Mouse (Mus musculus) CH12.LX (cell line): ENCODE data around the gene Tpsb2. TPM values are rescaled to one million over a fixed set of nuclear protein-coding genes. Genes with fewer than 3 reads are reported as not detected.
A peak's percentile ranks its signal among the peaks of the same experiment; 100 is the strongest.

ENCODE experiments used
- DNase-seq: peaks from one replicate; pipeline ENCODE4 v3.0.0-alpha.2; 2013; ENCODE audit errors: extremely low read depth
- H3K27ac ChIP-seq: 2 replicates; pipeline ENCODE4 v1.5.1; 2012; ENCODE audit warnings: low read depth, mild to moderate bottlenecking, control low read depth, moderate library complexity; ENCODE audit not compliant: insufficient read depth
- H3K27me3 ChIP-seq: replicated peaks from 2 replicates; pipeline ENCODE3; 2012; ENCODE audit warnings: inconsistent platforms
- H3K36me3 ChIP-seq, 2 experiments: replicated peaks in 1 of 2; 2 replicates each; pipeline versions ENCODE3 to v1.6.1; 2012; ENCODE audit warnings: inconsistent platforms in 1 of 2, low read length in 1 of 2, mild to moderate bottlenecking in 1 of 2, mixed read lengths in 1 of 2, moderate library complexity in 1 of 2; ENCODE audit not compliant: control insufficient read depth in 1 of 2, insufficient read depth in 1 of 2
- H3K4me1 ChIP-seq, 2 experiments: 2 replicates each; pipeline ENCODE4 v1.6.1; 2012; ENCODE audit warnings: inconsistent platforms in 1 of 2, moderate library complexity in 1 of 2; ENCODE audit not compliant: insufficient read depth in 2 of 2, control insufficient read depth in 1 of 2
- H3K4me2 ChIP-seq: 2 replicates; pipeline ENCODE4 v1.6.1; 2012; ENCODE audit warnings: low read depth, mild to moderate bottlenecking, control low read depth; ENCODE audit not compliant: poor library complexity, insufficient read depth, severe bottlenecking
- H3K4me3 ChIP-seq, 3 experiments: fragments of 150-350 bp in 1 of 3; sonication (generic) in 1 of 3; replicated peaks in 1 of 3; 2 replicates each; pipeline versions ENCODE3 to v1.5.1; 2011 to 2012; ENCODE audit warnings: low read depth in 2 of 3, low read length in 2 of 3, mild to moderate bottlenecking in 2 of 3, moderate library complexity in 2 of 3, control low read depth in 1 of 3, improper control_type of control experiment in 1 of 3, inconsistent platforms in 1 of 3, mixed read lengths in 1 of 3; ENCODE audit not compliant: poor library complexity in 1 of 3
- H3K79me2 ChIP-seq: replicated peaks from 2 replicates; pipeline ENCODE4 v1.6.1; 2012; ENCODE audit warnings: mild to moderate bottlenecking, moderate library complexity; ENCODE audit not compliant: control insufficient read depth, poor library complexity, insufficient read depth, severe bottlenecking; ENCODE audit errors: extremely low read depth
- H3K9ac ChIP-seq: 2 replicates; pipeline ENCODE4 v1.6.1; 2012; ENCODE audit warnings: low read depth, mild to moderate bottlenecking, control low read depth, moderate library complexity; ENCODE audit not compliant: insufficient read depth
- H3K9me3 ChIP-seq: replicated peaks from 2 replicates; pipeline ENCODE3; 2012; ENCODE audit warnings: low read length, inconsistent platforms, mixed read lengths
- CHD1 ChIP-seq: IDR thresholded peaks from 2 replicates; pipeline ENCODE4 v1.6.1; 2012; ENCODE audit warnings: low read depth, low read length, improper control_type of control experiment, inconsistent platforms
- CTCF ChIP-seq, 2 experiments: IDR thresholded peaks in 1 of 2; conservative IDR thresholded peaks in 1 of 2; 2 replicates each; pipeline ENCODE4 v1.5.1; 2011 to 2012; ENCODE audit warnings: low read depth in 2 of 2, low read length in 2 of 2, improper control_type of control experiment in 1 of 2, inconsistent platforms in 1 of 2, mild to moderate bottlenecking in 1 of 2, moderate library complexity in 1 of 2
- E2F4 ChIP-seq: IDR thresholded peaks from 2 replicates; pipeline ENCODE4 v1.6.1; 2011; ENCODE audit warnings: low read depth, low read length, improper control_type of control experiment; ENCODE audit not compliant: insufficient replicate concordance
- ELF1 ChIP-seq: IDR thresholded peaks from 2 replicates; pipeline ENCODE4 v1.6.1; 2014; ENCODE audit warnings: low read depth, mild to moderate bottlenecking, inconsistent platforms, low read length, improper control_type of control experiment
- ETS1 ChIP-seq: conservative IDR thresholded peaks from 2 replicates; pipeline ENCODE4 v1.6.1; 2012; ENCODE audit warnings: low read depth, mild to moderate bottlenecking, inconsistent platforms, low read length, improper control_type of control experiment, moderate library complexity
- GABPA ChIP-seq: IDR thresholded peaks from 2 replicates; pipeline ENCODE4 v1.6.1; 2012; ENCODE audit warnings: low read depth, low read length, improper control_type of control experiment, inconsistent platforms; ENCODE audit not compliant: insufficient replicate concordance
- HCFC1 ChIP-seq: IDR thresholded peaks from 2 replicates; pipeline ENCODE4 v1.6.1; 2012; ENCODE audit warnings: low read depth, mild to moderate bottlenecking, inconsistent platforms, low read length, improper control_type of control experiment
- JUN ChIP-seq: IDR thresholded peaks from 2 replicates; pipeline ENCODE4 v1.6.1; 2011; ENCODE audit warnings: low read depth, mild to moderate bottlenecking, low read length, improper control_type of control experiment, moderate library complexity; ENCODE audit not compliant: insufficient read depth
- JUND ChIP-seq: conservative IDR thresholded peaks from 2 replicates; pipeline ENCODE4 v1.6.1; 2011; ENCODE audit warnings: low read depth, low read length, improper control_type of control experiment
- KAT2A ChIP-seq: IDR thresholded peaks from 2 replicates; pipeline ENCODE4 v1.6.1; 2012; ENCODE audit warnings: low read length, improper control_type of control experiment, inconsistent platforms; ENCODE audit not compliant: insufficient replicate concordance
- MAFK ChIP-seq: IDR thresholded peaks from 2 replicates; pipeline ENCODE4 v1.6.1; 2011; ENCODE audit warnings: low read length, improper control_type of control experiment; ENCODE audit not compliant: insufficient replicate concordance
- MAX ChIP-seq: IDR thresholded peaks from 2 replicates; pipeline ENCODE4 v1.6.1; 2011; ENCODE audit warnings: low read length, improper control_type of control experiment
- MAZ ChIP-seq: IDR thresholded peaks from 2 replicates; pipeline ENCODE4 v1.6.1; 2012; ENCODE audit warnings: low read depth, mild to moderate bottlenecking, inconsistent platforms, low read length, improper control_type of control experiment, moderate library complexity
- MEF2A ChIP-seq: IDR thresholded peaks from 2 replicates; pipeline ENCODE4 v1.6.1; 2014; ENCODE audit warnings: low read depth, mild to moderate bottlenecking, inconsistent platforms, low read length, improper control_type of control experiment, borderline replicate concordance
- MXI1 ChIP-seq: IDR thresholded peaks from 2 replicates; pipeline ENCODE4 v1.6.1; 2011; ENCODE audit warnings: mild to moderate bottlenecking, low read depth, low read length, improper control_type of control experiment
- MYC ChIP-seq: IDR thresholded peaks from 2 replicates; pipeline ENCODE4 v1.6.1; 2011; ENCODE audit warnings: low read depth, mild to moderate bottlenecking, improper control_type of control experiment, low read length
- NELFE ChIP-seq: IDR thresholded peaks from 2 replicates; pipeline ENCODE4 v1.6.1; 2011; ENCODE audit warnings: low read depth, low read length, improper control_type of control experiment
- NRF1 ChIP-seq: IDR thresholded peaks from 2 replicates; pipeline ENCODE4 v1.6.1; 2014; ENCODE audit warnings: low read depth, mild to moderate bottlenecking, inconsistent platforms, low read length, improper control_type of control experiment, moderate library complexity
- POLR2AphosphoS2 ChIP-seq: IDR thresholded peaks from 2 replicates; pipeline ENCODE4 v1.6.1; 2011; ENCODE audit warnings: low read depth, low read length, improper control_type of control experiment
- RAD21 ChIP-seq: IDR thresholded peaks from 2 replicates; pipeline ENCODE4 v1.6.1; 2011; ENCODE audit warnings: low read depth, mild to moderate bottlenecking, low read length, improper control_type of control experiment, moderate library complexity
- SIN3A ChIP-seq: IDR thresholded peaks from 2 replicates; pipeline ENCODE4 v1.6.1; 2012; ENCODE audit warnings: low read length, improper control_type of control experiment, inconsistent platforms
- SMC3 ChIP-seq: IDR thresholded peaks from 2 replicates; pipeline ENCODE4 v1.6.1; 2011; ENCODE audit warnings: low read depth, low read length, improper control_type of control experiment
- TBP ChIP-seq: conservative IDR thresholded peaks from 2 replicates; pipeline ENCODE4 v1.6.1; 2011; ENCODE audit warnings: low read depth, low read length, improper control_type of control experiment
- TCF12 ChIP-seq: IDR thresholded peaks from 2 replicates; pipeline ENCODE4 v1.6.1; 2014; ENCODE audit warnings: low read depth, mild to moderate bottlenecking, inconsistent platforms, low read length, improper control_type of control experiment
- UBTF ChIP-seq: IDR thresholded peaks from 2 replicates; pipeline ENCODE4 v1.6.1; 2012; ENCODE audit warnings: low read depth, mild to moderate bottlenecking, inconsistent platforms, low read length, improper control_type of control experiment, moderate library complexity
- USF2 ChIP-seq: conservative IDR thresholded peaks from 2 replicates; pipeline ENCODE4 v1.6.1; 2011; ENCODE audit warnings: low read depth, low read length, improper control_type of control experiment
- ZC3H11A ChIP-seq: IDR thresholded peaks from 2 replicates; pipeline ENCODE4 v1.6.1; 2012; ENCODE audit warnings: low read depth, mild to moderate bottlenecking, inconsistent platforms, low read length, improper control_type of control experiment
- ZKSCAN1 ChIP-seq: IDR thresholded peaks from 2 replicates; pipeline ENCODE4 v1.6.1; 2012; ENCODE audit warnings: low read depth, inconsistent platforms, low read length, improper control_type of control experiment, borderline replicate concordance
- ZMIZ1 ChIP-seq: IDR thresholded peaks from 2 replicates; pipeline ENCODE4 v1.6.1; 2012; ENCODE audit warnings: low read depth, mild to moderate bottlenecking, inconsistent platforms, low read length, improper control_type of control experiment
- ZNF384 ChIP-seq: IDR thresholded peaks from 2 replicates; pipeline ENCODE4 v1.6.1; 2012; ENCODE audit warnings: low read depth, low read length, improper control_type of control experiment, inconsistent platforms
- dilution Hi-C: fragments of 300-500 bp; cut with MboI; formaldehyde crosslinking; loops from 2 replicates; pipeline ENCODE4 v1.14.3; 2020; ENCODE audit warnings: low sequenced_read_pairs; ENCODE audit not compliant: extremely low pct_unique_long_range_greater_than_20kb, extremely low pct_ligation_motif_present
- in situ Hi-C: fragments of 300-500 bp; cut with MboI; formaldehyde crosslinking; loops from 3 replicates; pipeline ENCODE4 v1.14.3; 2019; ENCODE audit warnings: low sequenced_read_pairs, low pct_ligation_motif_present, low pct_unique_long_range_greater_than_20kb, mixed read lengths
- polyA plus RNA-seq: library from polyadenylated mRNA; unstranded; fragments of >175 nt; gene quantifications from 2 replicates; pipeline ENCODE4 v1.2.1, GENCODE M21; 2012; ENCODE audit warnings: low read depth; ENCODE audit not compliant: insufficient read length
- total RNA-seq, 2 experiments: library from RNA; depleted of rRNA; stranded (reverse); fragments of 300-350 nt in 1 of 2; fragments of >200 nt in 1 of 2; gene quantifications; 2 replicates each; pipeline ENCODE4 v1.2.3; 2012 to 2014

Tpsb2 gene
- total and polyA plus RNA-seq, 3 experiments: not detected

DNA sequence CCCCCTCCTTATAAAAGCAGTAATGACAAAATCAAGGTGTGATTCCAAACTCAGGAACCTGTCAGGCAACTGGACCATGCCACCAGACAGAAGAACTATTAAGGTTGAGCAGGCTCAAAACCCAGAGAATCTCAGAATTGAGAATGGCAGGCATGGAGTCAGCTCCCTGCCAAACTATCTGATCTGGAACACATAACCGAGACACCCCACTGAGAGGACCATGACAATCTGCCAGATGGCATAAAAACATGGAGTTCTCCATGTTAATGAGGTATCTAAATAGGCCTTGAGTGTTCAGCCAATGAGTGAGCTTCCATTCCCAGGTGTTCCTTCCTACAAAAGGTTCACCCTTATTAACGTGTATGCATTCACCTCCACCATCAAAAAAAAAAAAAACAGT is 4.8 kb upstream of the Tpsb2 start:
- dilution Hi-C loops: no loop called here
- Histone ChIP-seq H3K36me3 (no peaks in the 10 kb centered on the region), H3K27ac (no peak overlapping the region)
- TF ChIP-seq ETS1 (no peak), JUND (no peak), E2F4 (no peak), TBP (no peak), ELF1 (no peak), TCF12 (no peak), POLR2AphosphoS2 (no peak), MAX (no peak), MYC (no peak), HCFC1 (no peak)
- TF ChIP-seq, all 38 proteins: peak for 0
- H3K79me2 ChIP-seq: no peaks in the 10 kb centered on the region
- H3K4me1 ChIP-seq: no peaks in the 10 kb centered on the region
- no peak for DNase-seq
- in situ Hi-C loops: loop anchor here (5.0 kb wide), 1 partner anchor 64 kb away; the partner anchor contains the start of gene Prss34
- H3K4me3 ChIP-seq: no peak overlapping the region
- no peak overlapping the region for H3K9ac ChIP-seq
- H3K4me2 ChIP-seq: no peak overlapping the region
- peaks cover 87% of the 10 kb centered on the region for H3K27me3 ChIP-seq
- H3K9me3 ChIP-seq: no peaks in the 10 kb centered on the region

DNA sequence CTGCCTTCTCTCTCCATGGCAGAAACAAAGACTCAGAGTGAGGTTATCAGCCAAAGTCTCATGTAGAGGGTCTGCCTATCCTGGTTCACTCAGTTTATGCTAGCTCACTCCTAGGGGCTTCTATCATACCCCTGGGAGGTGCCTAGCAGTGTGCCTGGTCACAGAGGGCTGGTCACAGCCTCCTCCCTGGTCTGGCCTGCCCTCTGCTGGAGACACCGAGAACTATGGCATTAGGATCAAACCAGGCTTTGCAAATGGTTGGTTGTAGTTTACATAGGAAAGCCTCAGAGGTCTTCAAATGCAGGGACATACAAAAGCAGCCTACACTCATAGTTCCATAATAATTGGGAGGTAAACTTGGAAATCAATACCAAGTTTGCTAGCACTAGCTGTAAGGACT is 2.4 kb upstream of the Tpsb2 start:
- no peak overlapping the region for H3K9ac ChIP-seq
- DNase-seq: peak; percentile 52
- in situ Hi-C loops: loop anchor here (5.0 kb wide), 1 partner anchor 66 kb away; the partner anchor contains the start of gene Prss34
- TF ChIP-seq HCFC1: no peak
- TF ChIP-seq MAZ: no peak
- no peak for TF ChIP-seq UBTF
- no peak for TF ChIP-seq KAT2A
- TF ChIP-seq TCF12: no peak
- TF ChIP-seq CTCF (conservative IDR thresholded peaks at IDR 0.05 in 1 of 2, IDR thresholded peaks at IDR 0.05 in 1 of 2; ENCODE audit: low read depth in 2 of 2, low read length in 2 of 2): peak; percentile 59 to 91
- no peak for TF ChIP-seq ZNF384
- no peak for TF ChIP-seq TBP
- peak; percentile 88 for TF ChIP-seq SMC3
- no peak for TF ChIP-seq MAFK
- no peak for TF ChIP-seq E2F4
- TF ChIP-seq SIN3A: no peak
- no peak for TF ChIP-seq MXI1
- peak; percentile 51 for TF ChIP-seq ZC3H11A
- TF ChIP-seq GABPA: no peak
- no peak for TF ChIP-seq USF2
- no peak for TF ChIP-seq ELF1
- TF ChIP-seq MYC: no peak
- no peak for TF ChIP-seq JUN
- TF ChIP-seq ZMIZ1: no peak
- TF ChIP-seq RAD21: peak; percentile 84
- no peak for TF ChIP-seq CHD1
- no peak for TF ChIP-seq MEF2A
- no peak for TF ChIP-seq NRF1
- TF ChIP-seq ETS1: no peak
- no peak for TF ChIP-seq ZKSCAN1
- TF ChIP-seq NELFE: 0 out of 2 replicates have a peak, but pooled peaks have one; percentile 24
- no peak for TF ChIP-seq JUND
- dilution Hi-C loops: no loop called here
- H3K4me3 ChIP-seq: no peak overlapping the region
- peaks cover 88% of the 10 kb centered on the region for H3K27me3 ChIP-seq
- H3K27ac ChIP-seq: no peak overlapping the region
- H3K4me1 ChIP-seq: no peaks in the 10 kb centered on the region
- H3K4me2 ChIP-seq: no peak overlapping the region
- no peaks in the 10 kb centered on the region for H3K79me2 ChIP-seq
- no peaks in the 10 kb centered on the region for H3K9me3 ChIP-seq
- no peaks in the 10 kb centered on the region for H3K36me3 ChIP-seq
